Mouse (Mus musculus) liver, postnatal 0 days (tissue): Measurements from ENCODE around the gene Mgat5. TPM values are rescaled to one million over a fixed set of nuclear protein-coding genes. Genes with fewer than 3 reads are reported as not detected.

ENCODE experiments used
- ATAC-seq: fragments of 200-750 bp; cut with Nextera tagmentation; 2 replicates; pipeline ENCODE4 v1.8.0; 2017; ENCODE audit warnings: mild to moderate bottlenecking, moderate library complexity
- DNase-seq: peaks from one replicate; pipeline ENCODE4 v3.0.0-alpha.2; 2016
- H3K27ac ChIP-seq: fragments of 300-500 bp; sonication (generic); 2 replicates; pipeline ENCODE4 v1.5.1; 2014; ENCODE audit warnings: antibody characterized with exemption, moderate library complexity, mild to moderate bottlenecking, low read depth
- H3K27me3 ChIP-seq: fragments of 300-500 bp; sonication (generic); 2 replicates; pipeline ENCODE4 v1.6.1; 2014; ENCODE audit warnings: low read length, control low read depth, mixed read lengths; ENCODE audit not compliant: insufficient read depth
- H3K36me3 ChIP-seq: fragments of 300-500 bp; sonication (generic); replicated peaks from 2 replicates; pipeline ENCODE4 v1.6.1; 2014; ENCODE audit warnings: mild to moderate bottlenecking, control low read depth, low read length, moderate library complexity, mixed read lengths; ENCODE audit not compliant: insufficient read depth
- H3K4me1 ChIP-seq: fragments of 300-500 bp; sonication (generic); 2 replicates; pipeline ENCODE4 v1.6.1; 2014; ENCODE audit warnings: antibody characterized with exemption, mild to moderate bottlenecking, control low read depth; ENCODE audit not compliant: insufficient read depth
- H3K4me2 ChIP-seq: fragments of 300-500 bp; sonication (generic); 2 replicates; pipeline ENCODE4 v1.6.1; 2014; ENCODE audit warnings: low read depth, mild to moderate bottlenecking, low read length, moderate library complexity, mixed read lengths
- H3K4me3 ChIP-seq: fragments of 300-500 bp; sonication (generic); 2 replicates; pipeline ENCODE4 v1.5.1; 2014; ENCODE audit warnings: low read depth, low read length
- H3K9ac ChIP-seq: fragments of 300-500 bp; sonication (generic); replicated peaks from 2 replicates; pipeline ENCODE4 v1.6.1; 2014; ENCODE audit warnings: mild to moderate bottlenecking, moderate library complexity
- H3K9me3 ChIP-seq: fragments of 300-500 bp; sonication (generic); 2 replicates; pipeline ENCODE4 v1.6.1; 2016; ENCODE audit warnings: mild to moderate bottlenecking, control low read depth, low read length, mixed read lengths
- CTCF ChIP-seq: sonication (generic); IDR thresholded peaks from 2 replicates; pipeline ENCODE4 v1.5.1; 2016; ENCODE audit warnings: antibody characterized with exemption, low read depth
- EP300 ChIP-seq: IDR thresholded peaks from 2 replicates; pipeline ENCODE4 v1.6.1; 2016; ENCODE audit warnings: antibody characterized with exemption, low read depth, mild to moderate bottlenecking
- WGBS: fragments of 180-500 bp; shearing (Covaris S2); extraction: QIAGEN DNeasy Blood & Tissue Kit; methylation state at CpG from one replicate; pipeline ENCODE4 v1.1.7; 2014; ENCODE audit not compliant: insufficient replicate concordance; 5-methylcytosine and 5-hydroxymethylcytosine counted together
- polyA plus RNA-seq: library from polyadenylated mRNA; unstranded; fragments of >200 nt; fragmentation: Nextera tagmentation; extraction: Ambion mirVana; gene quantifications from 2 replicates; pipeline ENCODE4 v1.2.1, GENCODE M21; 2015

The Mgat5 gene
- polyA plus RNA-seq, 1 experiment from 2014 or later = 0.86 TPM

- Histone ChIP-seq H3K36me3 (no peaks in the 10 kb centered on the region), H3K27ac (no peak overlapping the region), H3K4me2 (no peak overlapping the region), H3K9me3 (no peaks in the 10 kb centered on the region), H3K9ac (no peak overlapping the region), H3K4me3 (no peak overlapping the region), H3K4me1 (no peaks in the 10 kb centered on the region; the same call in 1 of the 2 replicates), H3K27me3 (no peaks in the 10 kb centered on the region)
- TF ChIP-seq EP300 (no peak), CTCF (no peak)
- no peak for DNase-seq
- 61% methylated on average over 9 of the region's 9 CpGs for WGBS
- ATAC-seq = no peak
Measured at GRCm38 (mm10) chr1:127353408-127353807, 148.6 kb downstream of the Mgat5 start.

DNA sequence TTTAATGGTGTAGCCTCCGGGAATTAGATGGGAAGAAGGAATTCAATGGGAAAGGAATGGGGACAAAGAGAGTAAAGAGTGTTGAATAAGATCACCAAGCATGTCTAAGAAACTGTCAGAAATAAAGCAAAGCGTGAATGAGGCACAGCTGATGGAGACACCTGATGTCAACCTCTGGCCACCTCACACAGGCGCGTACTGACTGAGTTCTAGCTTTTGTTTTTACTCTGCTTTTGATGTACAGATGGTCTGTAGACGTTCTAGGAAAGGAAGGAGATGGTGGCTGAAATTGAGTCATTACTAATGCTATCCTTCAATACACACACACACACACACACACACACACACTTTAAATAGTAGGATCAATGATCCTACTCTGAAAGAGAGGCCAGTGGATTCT, 149.3 kb downstream of the Mgat5 start:
- Histone ChIP-seq H3K36me3 (no peaks in the 10 kb centered on the region), H3K27ac (no peak overlapping the region), H3K9me3 (no peaks in the 10 kb centered on the region), H3K4me3 (no peak overlapping the region), H3K9ac (no peak overlapping the region), H3K4me1 (no peaks in the 10 kb centered on the region; the same call in 1 of the 2 replicates), H3K27me3 (no peaks in the 10 kb centered on the region), H3K4me2 (no peak overlapping the region)
- TF ChIP-seq CTCF (no peak), EP300 (no peak)
- ATAC-seq (no peak), DNase-seq (no peak)
- 84% methylated on average over 5 of the region's 5 CpGs for WGBS

- Histone ChIP-seq H3K36me3 (no peaks in the 10 kb centered on the region), H3K9me3 (no peaks in the 10 kb centered on the region), H3K9ac (no peak overlapping the region), H3K27me3 (no peaks in the 10 kb centered on the region), H3K4me2 (no peak overlapping the region), H3K4me3 (no peak overlapping the region), H3K27ac (no peak overlapping the region), H3K4me1 (no peaks in the 10 kb centered on the region; the same call in 1 of the 2 replicates)
- 61% methylated on average over 3 of the region's 3 CpGs for WGBS
- no peak for DNase-seq
- ATAC-seq = peak; percentile 65
- no peak for TF ChIP-seq EP300
- TF ChIP-seq CTCF = no peak
Measured at GRCm38 (mm10) chr1:127355034-127355433, 150.2 kb downstream of the Mgat5 start.

DNA sequence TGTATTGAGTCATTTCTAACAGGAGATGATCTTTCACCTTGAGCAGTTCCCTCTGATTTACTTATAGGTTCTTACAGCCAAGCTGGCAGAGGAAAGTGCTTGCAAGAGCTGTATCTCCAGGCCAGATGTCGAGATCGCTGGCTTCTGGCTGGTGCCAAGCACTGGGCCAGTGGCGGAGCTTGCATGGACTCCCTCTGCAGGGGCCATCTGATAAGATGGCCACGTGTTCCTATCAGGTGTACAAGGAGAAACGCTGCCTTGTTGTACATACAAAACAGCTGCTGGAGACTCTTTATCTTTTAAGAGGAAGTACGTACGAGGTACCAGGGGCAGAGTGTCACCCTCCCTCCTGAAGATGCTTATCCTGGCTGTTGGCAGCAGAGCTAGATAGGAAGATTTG, 158.8 kb downstream of the Mgat5 start:
- Histone ChIP-seq H3K4me1 (no peaks in the 10 kb centered on the region), H3K27ac (no peak overlapping the region), H3K27me3 (no peaks in the 10 kb centered on the region), H3K4me2 (no peak overlapping the region), H3K9me3 (no peaks in the 10 kb centered on the region), H3K36me3 (0 out of 2 replicates have a peak, but pooled peaks cover 2% of the 10 kb centered on the region), H3K9ac (no peak overlapping the region), H3K4me3 (no peak overlapping the region)
- no peak for DNase-seq
- TF ChIP-seq CTCF (no peak), EP300 (no peak)
- 46% methylated on average over 7 of the region's 7 CpGs for WGBS
- ATAC-seq = no peak

GRCm38 (mm10) chr1:127365706-127366105, 160.9 kb downstream of the Mgat5 start:
- H3K27me3 ChIP-seq = no peaks in the 10 kb centered on the region
- H3K9me3 ChIP-seq = no peaks in the 10 kb centered on the region
- no peak for ATAC-seq
- no peak overlapping the region for H3K27ac ChIP-seq
- 90% methylated on average over 5 of the region's 5 CpGs for WGBS
- no peak overlapping the region for H3K4me2 ChIP-seq
- H3K4me1 ChIP-seq = no peaks in the 10 kb centered on the region
- 0 out of 2 replicates have a peak, but pooled peaks cover 2% of the 10 kb centered on the region for H3K36me3 ChIP-seq
- no peak overlapping the region for H3K9ac ChIP-seq
- no peak for DNase-seq
- H3K4me3 ChIP-seq = no peak overlapping the region
- TF ChIP-seq EP300 (no peak), CTCF (no peak)

DNA sequence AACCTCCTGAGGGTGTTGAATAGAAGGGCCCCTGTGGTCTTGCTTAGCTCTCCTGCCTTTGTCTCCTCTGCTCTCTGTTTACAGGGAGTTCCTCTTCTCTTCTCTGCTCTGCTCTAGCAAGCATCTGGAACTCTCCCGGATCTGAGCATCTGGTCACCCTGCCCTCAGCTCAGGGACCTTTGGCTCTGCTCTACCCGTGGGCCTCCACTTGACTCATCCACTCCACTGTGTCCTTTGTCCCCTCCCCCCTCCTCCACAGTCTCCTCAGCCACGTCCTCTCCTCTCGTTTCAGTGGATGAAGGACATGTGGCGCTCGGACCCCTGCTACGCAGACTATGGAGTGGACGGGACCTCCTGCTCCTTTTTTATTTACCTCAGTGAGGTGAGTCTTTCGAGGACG, 161.3 kb downstream of the Mgat5 start:
- Histone ChIP-seq H3K9me3 (no peaks in the 10 kb centered on the region), H3K36me3 (0 out of 2 replicates have a peak, but pooled peaks cover 2% of the 10 kb centered on the region), H3K27me3 (no peaks in the 10 kb centered on the region), H3K4me1 (no peaks in the 10 kb centered on the region), H3K4me3 (no peak overlapping the region), H3K9ac (no peak overlapping the region), H3K4me2 (no peak overlapping the region), H3K27ac (no peak overlapping the region)
- no peak for ATAC-seq
- no peak for TF ChIP-seq EP300
- TF ChIP-seq CTCF = no peak
- no peak for DNase-seq
- WGBS = 73% methylated on average over 10 of the region's 10 CpGs

DNA sequence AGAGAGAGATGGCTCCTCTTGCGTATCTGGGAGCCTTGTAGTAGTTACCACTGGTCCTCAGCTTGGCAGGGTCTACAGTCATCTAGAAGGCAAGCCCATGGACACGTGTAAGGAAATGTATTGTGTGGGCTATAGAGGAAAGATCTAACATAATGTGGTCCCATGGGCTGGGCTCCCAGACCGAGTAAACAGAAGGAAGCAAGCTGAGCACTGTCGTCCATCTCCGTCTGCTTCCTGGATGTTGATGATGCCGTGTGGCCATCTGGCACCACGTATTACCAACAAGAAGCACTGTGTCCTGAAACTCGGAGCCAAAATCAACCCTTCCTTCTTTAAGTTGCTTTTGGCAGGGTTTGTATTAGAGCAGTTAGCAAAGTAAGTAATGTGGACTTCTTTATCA, 163.7 kb downstream of the Mgat5 start:
- H3K4me3 ChIP-seq = no peak overlapping the region
- no peak overlapping the region for H3K27ac ChIP-seq
- H3K4me1 ChIP-seq = no peaks in the 10 kb centered on the region
- ATAC-seq = no peak
- 75% methylated on average over 8 of the region's 8 CpGs for WGBS
- no peaks in the 10 kb centered on the region for H3K27me3 ChIP-seq
- H3K36me3 ChIP-seq = 0 out of 2 replicates have a peak, but pooled peaks cover 2% of the 10 kb centered on the region
- TF ChIP-seq EP300 (no peak), CTCF (no peak)
- no peaks in the 10 kb centered on the region for H3K9me3 ChIP-seq
- no peak for DNase-seq
- H3K9ac ChIP-seq = no peak overlapping the region
- H3K4me2 ChIP-seq = no peak overlapping the region
